Mouse (Mus musculus) G1E (cell line): ENCODE measurements at regions not wholly inside any gene's neighbourhood (a gene's known extent, or its start where the extent isn't known, plus 50 kb on each side); places are given as distances from the start of the nearest gene placed in this dataset.

Source experiments
- CTCF ChIP-seq: IDR thresholded peaks from 2 replicates; pipeline ENCODE4 v1.5.1; 2012; ENCODE audit warnings: low read depth, low read length, inconsistent platforms, mixed read lengths
- GATA1 ChIP-seq: IDR thresholded peaks from 2 replicates; pipeline ENCODE4 v1.6.1; 2012; ENCODE audit warnings: borderline replicate concordance, low read length, inconsistent platforms, mixed read lengths
- TAL1 ChIP-seq: conservative IDR thresholded peaks from 2 replicates; pipeline ENCODE4 v1.6.1; 2012; ENCODE audit warnings: low read depth, low read length, inconsistent platforms, mixed read lengths

- TF ChIP-seq TAL1: no peak
- TF ChIP-seq CTCF: no peak
- no peak for TF ChIP-seq GATA1
Measured at GRCm38 (mm10) chr1:88878831-88879230, 176.8 kb upstream of the Arl4c start.
